Mouse (Mus musculus) cerebellum, postnatal 36 days (tissue): Measurements from ENCODE around the gene Colec11.
A peak's percentile ranks its signal among the peaks of the same experiment; 100 is the strongest.

ENCODE experiments used
- DNase-seq, 2 experiments: peaks; one replicate each; pipeline ENCODE4 v3.0.0; 2021 to 2022; ENCODE audit warnings: mixed read lengths in 2 of 2

Gene Colec11

GRCm38 (mm10) chr12:28623195-28623594 is at the start of gene Colec11:
TSS of gene Colec11 (minus strand) at chr12:28623377.
- DNase-seq, result no peak

GRCm38 (mm10) chr12:28667287-28667686 is 44.1 kb upstream of the Colec11 start:
- no peak for DNase-seq

- no peak for DNase-seq
Observed at GRCm38 (mm10) chr12:28666734-28667133, 43.6 kb upstream of the Colec11 start.

GRCm38 (mm10) chr12:28662628-28663027 is 39.5 kb upstream of the Colec11 start:
- no peak for DNase-seq

- peak; percentile 87 to 90 for DNase-seq
Observed at GRCm38 (mm10) chr12:28649141-28650110, 26.2 kb upstream of the Colec11 start, which contains the start of gene Rnaseh1. TSS of gene Rnaseh1 (plus strand) at chr12:28649602.

GRCm38 (mm10) chr12:28638778-28639177 is 15.6 kb upstream of the Colec11 start:
- DNase-seq, result no peak

- DNase-seq, result no peak
Observed at GRCm38 (mm10) chr12:28636543-28636942, 13.4 kb upstream of the Colec11 start.

GRCm38 (mm10) chr12:28635535-28636476 is 12.6 kb upstream of the Colec11 start, which contains the start of gene Rps7:
TSS of gene Rps7 (minus strand) at chr12:28635953.
- peak; percentile 91 to 93 for DNase-seq

GRCm38 (mm10) chr12:28635058-28635534 is 11.9 kb upstream of the Colec11 start:
- no peak for DNase-seq

GRCm38 (mm10) chr12:28628436-28628835 is 5.3 kb upstream of the Colec11 start:
- DNase-seq, result no peak

- no peak for DNase-seq
Observed at GRCm38 (mm10) chr12:28627092-28627491, 3.9 kb upstream of the Colec11 start.

- DNase-seq, result no peak
Observed at GRCm38 (mm10) chr12:28625407-28625806, 2.2 kb upstream of the Colec11 start.

- DNase-seq, result no peak
Observed at GRCm38 (mm10) chr12:28624251-28624650, 1.1 kb upstream of the Colec11 start.

GRCm38 (mm10) chr12:28622641-28623040 is 536 bp downstream of the Colec11 start:
- no peak for DNase-seq

GRCm38 (mm10) chr12:28622167-28622532 is 1.0 kb downstream of the Colec11 start:
- no peak for DNase-seq

GRCm38 (mm10) chr12:28621451-28622166 is 1.6 kb downstream of the Colec11 start:
- DNase-seq, result no peak

- DNase-seq, result no peak
Observed at GRCm38 (mm10) chr12:28617297-28617696, 5.9 kb downstream of the Colec11 start.

GRCm38 (mm10) chr12:28614401-28614800 is 8.8 kb downstream of the Colec11 start:
- no peak for DNase-seq

GRCm38 (mm10) chr12:28612391-28612790 is 10.8 kb downstream of the Colec11 start:
- no peak for DNase-seq

GRCm38 (mm10) chr12:28607546-28608305 is 15.5 kb downstream of the Colec11 start:
- DNase-seq, result peak; percentile 31 to 46

GRCm38 (mm10) chr12:28603494-28603893 is 19.7 kb downstream of the Colec11 start:
- DNase-seq, result peak in 1 of 2 experiments; percentile 23
